Mouse (Mus musculus) ZHBTc4 (cell line): ENCODE measurements around the gene Gm45808.
"Not testable (repeated sequence)": the region's sequence is repeated elsewhere in the genome, so short reads cannot be mapped to it uniquely, and the experiment has no call there.

Source experiments
- DNase-seq: peaks from one replicate; pipeline ENCODE4 v3.0.0-alpha.2; 2011; ENCODE audit warnings: low read depth, low spot score

Gene Gm45808

DNA sequence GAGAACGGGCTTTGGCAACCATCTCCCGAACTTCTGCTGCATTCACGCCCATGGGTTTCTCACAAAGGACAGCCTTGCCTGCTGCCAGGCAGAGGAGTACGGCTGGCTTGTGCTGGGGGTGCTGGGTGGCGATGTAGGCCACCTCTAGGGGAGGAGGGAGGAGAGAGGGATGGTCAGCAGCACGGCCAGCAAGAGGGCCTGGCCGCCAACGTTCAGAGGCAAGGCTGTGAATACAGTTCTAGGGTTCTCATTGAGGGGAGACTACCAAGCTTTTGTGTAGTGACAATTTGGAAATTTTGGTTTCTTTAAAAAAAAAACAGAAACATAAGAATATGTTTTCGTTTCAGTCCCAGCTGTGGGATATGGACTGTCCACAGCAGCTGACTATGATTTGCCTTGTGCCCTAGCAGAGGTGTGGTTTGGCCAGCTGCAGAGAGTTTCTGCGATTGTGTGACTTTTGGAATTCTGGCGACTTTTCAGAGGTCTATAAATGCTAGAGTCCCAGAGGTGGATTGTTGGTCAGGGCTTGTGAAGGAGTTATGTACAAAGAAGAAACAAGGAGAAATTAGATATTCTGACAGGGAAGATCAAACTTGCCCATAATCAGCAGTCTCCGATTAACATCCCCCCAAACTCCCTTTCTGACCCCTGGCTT, at the start of gene Gm45808:
Gm45808 (minus strand) TSS at position 51 of the 655 bp plus-strand sequence.
- no peak for DNase-seq

DNA sequence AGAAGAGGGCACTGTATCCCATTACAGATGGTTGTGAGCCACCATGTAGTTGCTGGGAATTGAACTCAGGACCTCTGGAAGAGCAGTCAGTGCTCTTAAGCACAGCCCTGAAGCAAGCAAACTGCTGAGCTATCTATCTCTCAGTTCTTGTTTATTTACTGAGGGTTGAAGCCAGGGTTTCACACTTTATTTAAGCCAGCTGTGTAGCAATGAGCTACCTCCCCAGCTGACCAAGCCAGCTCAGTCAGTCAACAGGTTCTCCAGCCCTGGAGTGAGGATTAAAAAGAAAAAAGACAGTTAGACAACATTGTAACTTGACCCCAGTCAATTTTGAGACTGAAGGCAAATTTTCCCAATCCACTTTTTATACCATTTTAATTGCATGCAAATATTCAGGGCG, 49.1 kb upstream of the Gm45808 start:
- DNase-seq: no peak

DNA sequence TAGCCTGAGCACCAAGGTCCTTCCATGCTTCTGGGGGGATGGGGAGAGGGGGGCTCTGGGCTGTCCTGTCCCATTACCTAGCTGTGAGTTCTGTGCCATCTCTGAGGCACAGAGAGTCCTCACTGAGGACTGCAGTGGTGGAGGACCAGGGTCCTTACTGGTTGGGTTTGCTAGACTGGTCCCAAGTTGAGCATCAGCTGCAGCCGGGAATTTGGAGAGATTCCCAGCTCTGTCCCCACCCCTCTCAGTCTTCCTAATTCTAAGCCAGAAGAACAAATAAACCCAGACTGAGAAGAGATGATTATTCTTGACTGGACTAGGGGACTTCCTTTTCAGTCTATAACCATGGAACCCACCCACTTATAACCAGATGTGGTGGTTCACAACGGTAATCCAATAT, 44.0 kb upstream of the Gm45808 start:
- DNase-seq: no peak

DNA sequence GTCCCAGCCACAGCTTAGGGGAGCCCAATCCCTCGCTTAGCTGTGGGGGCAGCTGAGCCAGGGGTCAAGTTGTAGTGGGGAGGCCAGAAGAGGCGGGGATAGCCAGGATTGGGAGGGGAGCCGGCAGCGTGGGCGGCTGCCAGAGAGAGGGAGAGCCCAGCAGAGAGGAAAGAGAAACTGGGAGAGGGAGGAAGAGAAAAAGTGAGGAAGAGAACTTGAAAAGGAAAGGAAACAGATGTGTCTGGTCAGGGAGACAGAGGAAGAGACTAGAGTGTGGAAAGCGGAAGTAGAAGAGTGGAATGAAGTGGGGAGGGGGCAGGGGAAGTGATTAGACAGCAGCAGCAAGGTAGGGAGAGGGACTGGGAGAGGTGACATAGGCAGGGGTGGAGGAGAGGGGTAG, 42.9 kb upstream of the Gm45808 start:
- DNase-seq: no peak

DNA sequence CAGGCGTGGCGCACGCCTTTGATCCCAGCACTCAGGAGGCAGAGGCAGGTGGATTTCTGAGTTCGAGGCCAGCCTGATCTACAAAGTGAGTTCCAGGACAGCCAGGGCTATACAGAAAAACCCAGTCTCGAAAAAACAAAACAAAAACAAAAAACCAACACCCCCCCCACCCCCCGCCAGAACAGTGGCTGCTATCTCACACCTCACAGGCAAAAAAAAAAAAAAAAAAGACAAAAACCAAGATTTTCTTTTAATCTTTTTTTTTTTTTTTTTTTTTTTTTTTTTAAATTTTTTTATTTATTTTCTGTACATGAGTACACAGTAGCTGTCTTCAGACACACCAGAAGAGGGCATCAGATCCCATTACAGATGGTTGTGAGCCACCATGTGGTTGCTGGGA, 40.6 kb upstream of the Gm45808 start:
- DNase-seq: not testable (repeated sequence)

DNA sequence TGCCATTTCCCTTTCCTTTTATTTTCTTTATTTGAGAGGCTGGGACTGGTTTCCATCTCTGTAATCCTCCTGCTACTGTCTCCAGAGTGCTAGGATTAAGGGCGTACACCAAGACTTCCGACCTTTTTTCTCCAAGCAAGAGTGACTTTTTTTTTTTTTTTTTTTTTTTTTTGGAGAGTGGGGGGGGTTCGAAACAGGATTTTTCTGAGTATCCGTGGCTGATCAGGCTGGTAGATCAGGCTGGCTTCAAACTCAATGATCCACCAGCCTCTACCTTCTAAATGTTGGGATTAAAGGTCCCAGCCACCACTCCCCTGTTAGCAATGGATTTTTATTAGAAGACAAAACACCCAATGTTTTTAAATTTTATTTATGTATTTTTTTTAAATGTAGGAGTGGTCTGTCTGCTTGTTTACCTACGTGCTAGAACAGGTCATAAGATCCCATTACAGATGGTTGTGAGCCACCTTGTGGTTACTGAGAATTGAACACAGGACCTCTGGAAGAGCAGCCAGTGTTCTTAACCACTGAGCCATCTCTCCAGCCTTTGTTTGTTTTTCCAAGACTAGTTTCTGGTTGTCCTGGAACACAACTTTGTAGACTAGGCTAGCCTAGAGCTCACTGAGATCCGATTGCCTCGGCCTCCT, 40.0 kb upstream of the Gm45808 start:
- peak; percentile 67 for DNase-seq

DNA sequence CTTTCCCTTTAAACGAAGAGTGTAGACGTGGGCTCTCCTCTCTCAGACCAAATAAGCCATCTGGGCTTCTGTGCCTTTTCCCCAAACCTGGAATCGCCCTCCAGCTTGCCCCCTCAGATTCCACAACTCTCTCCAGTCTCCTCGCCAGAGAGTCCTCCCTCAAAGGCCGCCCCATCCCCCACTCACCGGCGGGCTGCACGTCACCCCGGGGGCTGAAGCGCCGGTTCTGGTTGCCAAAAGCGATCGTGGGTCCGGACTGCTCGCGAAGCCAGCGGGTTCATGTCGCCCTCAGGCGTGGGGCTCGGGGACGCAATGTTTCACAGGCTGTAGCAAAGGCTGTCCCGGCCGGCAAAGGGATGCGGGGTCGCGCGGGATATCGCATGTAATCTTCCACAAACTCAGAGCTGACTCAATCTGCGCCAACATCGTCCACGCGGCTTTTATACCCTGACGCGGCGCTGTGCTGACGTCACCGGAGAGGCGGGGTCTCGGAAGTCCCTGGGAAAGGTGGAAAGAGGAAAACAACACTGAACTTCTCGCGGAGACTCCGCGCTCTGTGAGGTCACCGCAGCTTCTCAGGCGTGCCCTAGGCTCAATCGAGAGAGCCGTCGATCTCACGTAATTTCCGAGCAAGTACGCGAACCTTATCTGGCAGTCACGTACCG, 39.3 kb upstream of the Gm45808 start, which contains the start of the genes Ppp1r15a and Plekha4:
Ppp1r15a (minus strand) TSS at position 460 of the 665 bp plus-strand sequence.
Plekha4 (plus strand) TSS at position 522 of the 665 bp plus-strand sequence.
- peak; percentile 98 for DNase-seq

DNA sequence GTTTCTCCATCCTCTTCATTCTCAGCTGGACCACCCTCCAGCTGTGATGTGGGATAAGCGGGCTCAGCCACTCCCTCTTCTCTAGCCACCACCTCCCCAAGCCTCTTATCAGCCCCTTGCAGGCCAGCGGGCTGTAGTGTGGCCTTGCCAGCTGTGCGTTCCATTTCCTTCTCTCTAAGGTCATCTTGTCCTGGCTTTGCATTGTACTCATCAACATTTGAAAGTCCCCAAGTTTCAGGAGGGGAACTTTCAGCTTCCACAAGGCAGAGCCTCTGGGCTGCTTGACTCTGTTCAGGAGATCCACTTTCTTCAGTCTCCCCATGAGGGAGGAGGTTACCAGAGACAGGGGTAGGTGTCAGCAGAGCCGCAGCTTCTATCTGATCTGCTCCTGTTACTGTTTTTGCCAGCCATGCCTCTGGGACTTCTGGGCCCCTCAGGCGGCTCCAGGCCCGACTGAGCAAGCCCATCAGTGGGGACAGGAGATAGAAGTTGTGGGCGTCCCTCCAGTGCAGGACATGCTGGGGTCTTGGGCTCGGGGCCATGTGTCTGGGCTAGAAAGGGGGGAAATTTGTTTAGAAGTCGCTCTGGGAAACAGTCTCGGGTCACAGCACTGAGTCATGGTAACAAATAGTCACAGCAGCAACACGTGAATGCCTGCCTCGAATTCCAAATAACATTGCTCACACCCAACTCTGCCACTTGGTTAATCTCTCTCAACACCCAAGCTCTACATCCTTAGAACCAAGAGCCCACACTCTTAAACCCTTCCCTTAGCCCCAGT, 38.4 kb upstream of the Gm45808 start:
- peak; percentile 64 for DNase-seq

DNA sequence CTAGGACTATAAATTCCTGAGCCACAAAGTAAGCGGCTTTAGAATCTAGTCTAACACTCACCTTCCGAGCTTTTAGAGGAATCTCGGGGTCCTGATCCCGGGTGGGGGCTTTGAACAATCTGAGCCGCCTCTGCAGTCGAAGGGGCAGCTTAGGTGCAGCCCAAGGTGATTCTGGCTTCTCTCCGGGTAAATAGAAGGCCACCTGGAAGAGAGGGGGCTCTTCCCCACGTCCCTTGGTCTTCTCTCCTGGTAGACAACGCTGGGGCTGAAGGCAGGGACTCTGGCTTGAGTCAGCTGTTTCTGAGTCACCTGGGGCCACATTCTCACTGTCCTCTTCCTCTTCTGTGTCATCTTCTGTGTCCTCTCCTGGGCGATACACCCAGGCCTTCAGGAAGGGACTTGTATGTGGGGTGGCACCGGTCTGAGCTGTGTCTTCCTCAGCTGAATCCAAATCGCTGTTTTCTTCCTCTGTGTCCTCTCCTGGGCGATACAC, 37.1 kb upstream of the Gm45808 start:
- no peak for DNase-seq

DNA sequence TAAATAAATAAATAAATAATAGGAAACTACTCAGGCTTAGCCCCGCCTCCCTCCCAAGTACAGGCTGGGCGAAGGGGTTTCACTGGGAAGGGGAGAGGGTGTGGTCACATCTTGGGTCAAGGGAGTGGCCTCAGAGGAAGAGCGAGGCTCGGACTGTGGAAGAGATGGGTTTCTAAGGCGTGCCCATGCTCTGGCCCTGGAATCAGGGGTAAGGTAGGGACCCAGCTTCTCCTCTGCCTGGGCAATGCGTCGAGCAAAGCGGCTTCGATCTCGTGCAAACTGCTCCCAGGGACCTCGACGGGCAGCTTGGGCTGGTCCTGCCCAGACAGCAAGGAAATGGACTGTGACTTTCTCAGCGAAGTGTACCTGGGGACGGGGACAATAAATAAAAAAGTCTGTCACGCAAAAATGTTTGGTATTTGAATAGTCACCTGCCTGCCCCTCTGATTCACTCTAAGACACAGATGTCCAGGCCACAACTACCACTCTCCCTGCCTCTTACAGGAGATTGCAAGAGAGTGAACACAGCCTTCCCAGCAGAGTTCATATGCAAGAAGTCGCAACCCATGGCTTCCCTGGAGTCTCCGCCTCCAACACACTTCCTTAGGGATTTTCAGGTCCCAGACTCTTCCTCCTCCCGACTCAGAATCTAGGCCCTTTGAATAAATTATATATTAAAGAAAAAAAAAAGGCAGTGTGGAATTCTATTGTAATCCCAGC, 36.5 kb upstream of the Gm45808 start:
- peak; percentile 74 for DNase-seq

DNA sequence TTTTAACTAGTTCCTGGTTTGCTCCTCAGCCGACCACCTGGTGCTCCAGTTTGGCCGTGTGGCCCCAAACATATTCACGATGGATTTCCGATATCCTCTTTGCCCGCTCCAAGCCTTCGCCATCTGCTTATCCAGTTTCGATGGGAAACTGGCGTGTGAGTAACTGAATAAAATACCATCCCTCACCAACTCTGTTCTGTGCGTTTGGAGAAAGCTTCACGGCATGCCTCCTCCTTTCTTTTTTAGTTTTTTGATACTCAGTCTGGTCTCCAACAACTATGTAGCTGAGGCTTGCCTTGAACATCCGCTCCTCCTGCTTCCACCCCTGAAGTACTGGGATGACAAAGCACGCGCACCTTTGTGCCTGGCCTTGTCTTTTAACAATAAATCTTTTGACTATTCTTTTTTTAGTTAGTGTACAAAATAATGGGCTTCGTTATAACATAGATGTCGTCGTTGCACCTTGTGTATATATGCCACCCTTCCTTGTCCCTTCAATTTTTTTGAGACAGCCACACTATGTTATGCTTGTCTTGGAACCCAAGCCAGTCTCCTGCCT, 35.7 kb upstream of the Gm45808 start:
- no peak for DNase-seq

DNA sequence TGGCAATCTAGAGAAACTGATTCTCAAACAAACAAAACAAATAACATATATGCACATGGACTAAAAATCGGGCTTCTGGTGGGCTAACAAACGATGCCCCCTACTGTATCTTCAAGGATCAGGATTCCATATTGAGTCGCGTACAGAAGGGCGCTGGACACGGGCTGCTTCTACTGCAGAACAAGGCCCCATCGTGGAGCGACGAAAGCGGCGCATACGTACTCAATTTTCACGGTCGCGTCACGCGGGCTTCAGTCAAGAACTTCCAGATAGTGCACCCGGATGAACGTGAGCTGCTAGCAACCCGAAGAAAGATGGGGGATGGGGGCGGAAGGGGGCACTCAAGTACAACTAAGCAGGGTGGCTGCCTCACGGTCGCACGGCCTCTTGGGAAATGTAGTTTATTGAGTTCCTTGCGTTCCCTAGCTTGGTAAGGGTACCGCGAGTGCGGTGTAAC, 35.1 kb upstream of the Gm45808 start:
- DNase-seq: peak; percentile 85

DNA sequence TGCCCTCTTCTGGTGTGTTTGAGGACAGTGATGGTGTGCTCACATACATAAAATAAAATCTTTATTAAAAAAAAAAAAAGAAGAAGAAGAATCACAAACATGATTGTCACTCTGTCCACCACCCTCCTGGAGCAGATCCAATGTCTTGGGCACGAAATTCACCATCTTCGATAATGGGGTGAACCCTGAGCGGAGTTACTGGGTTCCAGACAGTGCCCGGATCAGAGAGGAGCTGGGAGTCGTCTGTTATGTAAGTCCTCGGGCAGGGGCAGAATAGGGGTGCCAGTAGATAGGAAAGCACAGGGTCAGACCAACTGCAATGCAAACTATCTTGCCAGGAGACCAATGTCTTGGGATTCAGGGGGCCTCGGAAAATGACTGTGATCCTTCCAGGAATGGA, 34.0 kb upstream of the Gm45808 start:
- no peak for DNase-seq

DNA sequence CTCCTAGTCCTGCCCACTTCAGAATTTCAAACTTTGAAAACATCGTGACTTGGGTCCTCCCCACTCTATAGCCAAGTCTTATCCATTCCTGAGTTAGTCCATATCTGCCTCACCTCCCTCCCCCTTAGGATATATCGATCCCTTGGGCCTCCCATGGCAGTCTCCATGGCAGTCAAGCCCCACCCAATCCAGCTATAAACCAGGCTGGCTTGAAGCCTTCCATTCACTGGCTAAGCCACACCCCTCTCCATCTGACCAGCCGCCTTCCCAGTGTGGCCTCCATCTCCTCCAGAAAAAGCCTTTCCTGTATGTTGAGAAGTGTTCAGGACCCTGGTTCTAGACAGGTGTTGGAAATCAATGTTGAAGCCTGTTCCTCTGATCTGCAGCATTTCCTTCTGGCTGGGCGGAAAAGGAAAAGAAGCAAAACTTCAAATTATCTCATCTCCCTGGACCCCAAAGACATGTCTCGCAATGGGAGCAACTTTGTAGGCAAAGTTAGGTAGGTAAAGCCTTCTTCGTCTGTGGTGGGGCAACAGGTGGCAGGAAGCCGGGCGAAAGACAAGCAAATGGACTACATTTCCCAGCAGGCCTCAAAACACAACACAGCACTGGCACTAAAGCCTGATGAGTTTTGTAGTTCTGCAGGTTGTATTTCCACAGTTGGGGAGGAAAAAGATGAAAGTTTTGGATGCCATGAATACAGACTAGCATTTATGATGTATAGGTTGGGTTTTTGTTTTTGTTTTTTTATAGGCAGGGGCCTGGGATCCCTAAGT, 32.9 kb upstream of the Gm45808 start:
- no peak for DNase-seq

DNA sequence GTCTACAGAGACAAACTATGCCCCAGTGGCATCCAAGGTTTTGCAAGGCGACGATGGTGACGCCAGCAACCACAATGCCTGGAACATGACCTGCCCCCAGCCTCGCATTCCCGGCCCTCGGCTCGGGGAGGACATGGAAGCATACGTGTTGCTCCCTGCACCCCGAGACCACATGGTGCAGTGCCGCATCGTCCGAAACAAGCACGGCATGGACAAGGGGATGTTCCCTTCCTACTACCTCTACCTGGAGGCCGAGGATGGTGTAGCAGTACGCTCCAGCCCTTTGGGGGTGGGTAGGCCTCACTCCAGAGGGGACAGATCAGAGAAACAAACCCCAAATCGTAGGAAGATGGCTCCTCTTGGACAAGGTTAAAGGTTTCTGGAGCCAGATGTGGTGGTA, 32.0 kb upstream of the Gm45808 start:
- peak; percentile 35 for DNase-seq

DNA sequence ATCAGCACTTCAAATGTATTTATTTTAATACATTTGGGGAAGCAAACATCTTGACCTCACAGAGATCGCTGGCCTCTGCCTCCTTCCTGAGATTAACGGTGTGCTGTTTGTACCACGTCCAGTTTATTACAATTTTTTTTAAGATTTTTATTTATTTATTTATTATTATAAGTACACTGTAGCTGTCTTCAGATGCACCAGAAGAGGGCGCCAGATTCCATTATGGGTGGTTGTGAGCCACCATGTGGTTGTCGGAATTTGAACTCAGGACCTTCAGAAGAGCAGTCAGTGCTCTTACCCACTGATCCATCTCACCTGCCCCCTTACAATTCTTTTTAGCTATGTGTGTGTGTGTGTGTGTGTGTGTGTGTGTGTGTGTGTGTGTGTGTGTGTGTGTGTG, 30.2 kb upstream of the Gm45808 start:
- not testable (repeated sequence) for DNase-seq

DNA sequence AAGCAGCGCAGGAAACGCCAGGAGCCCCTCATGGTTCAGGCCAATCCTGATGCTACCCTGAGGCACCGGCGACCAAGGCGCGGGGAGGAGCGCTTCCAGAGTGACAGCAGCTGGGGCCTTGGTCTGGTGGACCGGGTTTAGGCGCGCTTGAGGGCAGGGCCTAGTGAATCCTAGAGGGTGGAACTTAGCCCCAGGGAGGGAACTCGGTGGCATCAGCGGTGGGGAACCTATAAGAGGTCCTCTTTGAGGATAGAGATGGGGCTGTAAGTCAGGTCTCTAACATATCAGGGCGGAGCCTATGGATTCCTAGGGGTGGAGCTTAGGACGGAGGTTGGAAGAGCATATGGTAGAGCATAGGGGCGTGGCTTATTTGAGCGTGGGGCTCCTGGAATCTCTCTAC, 28.8 kb upstream of the Gm45808 start:
- peak; percentile 93 for DNase-seq

DNA sequence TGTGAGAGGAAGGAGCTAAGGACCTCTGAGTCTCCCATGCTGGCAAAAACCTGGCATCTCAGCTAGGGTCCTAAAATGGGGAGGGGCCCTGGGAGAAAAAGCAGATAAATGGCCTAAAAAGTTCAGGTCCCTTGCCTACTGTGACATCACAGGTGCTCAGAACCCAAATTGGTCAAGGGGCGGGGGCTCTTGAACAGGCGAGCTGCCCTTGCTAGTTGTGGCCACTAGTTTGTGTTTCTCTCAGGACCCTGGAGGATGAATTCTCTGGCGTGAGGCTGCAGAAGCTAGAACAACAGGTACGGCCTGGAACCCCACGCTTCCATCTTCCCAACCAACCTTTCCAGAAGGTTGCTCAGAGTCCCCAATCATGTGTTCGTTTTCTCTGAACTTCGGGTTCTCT, 27.8 kb upstream of the Gm45808 start:
- peak; percentile 78 for DNase-seq

DNA sequence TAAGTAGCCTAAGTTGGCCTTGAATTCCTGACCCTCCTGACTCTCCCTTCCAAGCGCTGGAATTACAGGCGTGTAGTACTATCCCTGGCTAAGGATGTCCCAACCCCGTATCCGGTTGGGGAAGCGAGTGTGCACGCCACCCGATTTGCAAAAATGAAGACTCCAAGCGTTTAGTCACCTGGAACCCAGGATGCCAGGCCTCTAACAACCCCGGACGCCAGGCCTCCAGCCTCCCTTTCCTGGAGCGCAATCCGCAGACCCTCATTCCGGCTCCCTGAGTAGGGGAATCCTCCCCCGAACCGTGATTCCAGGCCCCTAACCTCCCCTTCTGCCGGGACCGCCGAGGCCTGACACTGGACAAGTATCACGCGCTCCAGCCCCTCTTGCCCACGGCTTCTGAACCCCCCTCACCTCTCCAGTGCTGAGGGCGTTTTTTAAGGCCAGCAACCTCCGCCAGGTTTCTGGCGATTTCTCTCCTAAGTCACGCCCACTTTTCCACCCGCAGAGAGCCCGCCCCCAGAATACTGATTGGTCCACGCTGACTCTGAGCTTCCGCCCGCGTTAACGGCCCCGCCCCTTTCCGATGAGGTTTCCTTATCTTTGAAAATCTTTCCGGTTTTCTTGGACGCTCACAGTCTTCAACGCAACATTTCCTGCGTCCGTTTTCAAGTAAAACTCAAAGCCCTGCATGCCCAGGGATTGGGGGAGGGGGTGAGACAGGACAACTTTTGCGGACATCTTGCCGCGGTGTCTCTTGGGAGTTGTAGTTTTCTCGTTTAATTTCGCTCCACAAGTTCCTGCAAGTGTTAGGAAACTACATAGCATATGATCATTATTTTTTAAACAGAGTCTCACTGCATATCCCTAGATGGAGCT, 23.5 kb upstream of the Gm45808 start, which contains the start of gene Nucb1:
Nucb1 (minus strand) TSS at position 495 of the 876 bp plus-strand sequence.
- peak; percentile 96 for DNase-seq
